Mouse (Mus musculus): ENCODE results near the gene Sec14l2.

Sec14l2 gene

GRCm38 (mm10) chr11:4097091-4097621, 26.1 kb downstream of the Sec14l2 start:
- peak; percentile 46 for DNase-seq

GRCm38 (mm10) chr11:4096054-4096984, 26.9 kb downstream of the Sec14l2 start:
- DNase-seq: peak; percentile 95

- DNase-seq: peak; percentile 81
Observed at GRCm38 (mm10) chr11:4095171-4096053, 27.8 kb downstream of the Sec14l2 start, which contains the start of gene Mtfp1. Gene Mtfp1, minus strand, starts transcription at chr11:4095445.

- peak; percentile 83 for DNase-seq
Observed at GRCm38 (mm10) chr11:4094378-4095170, 28.6 kb downstream of the Sec14l2 start.

GRCm38 (mm10) chr11:4093459-4094377, 29.5 kb downstream of the Sec14l2 start:
- DNase-seq: no peak

- no peak for DNase-seq
Observed at GRCm38 (mm10) chr11:4087267-4087666, 35.9 kb downstream of the Sec14l2 start.

- DNase-seq: no peak
Observed at GRCm38 (mm10) chr11:4086246-4086645, 37.0 kb downstream of the Sec14l2 start.

GRCm38 (mm10) chr11:4083316-4084078, 39.7 kb downstream of the Sec14l2 start:
- DNase-seq: peak; percentile 44

- DNase-seq: peak; percentile 76
Observed at GRCm38 (mm10) chr11:4080219-4080618, 43.0 kb downstream of the Sec14l2 start.

- DNase-seq: no peak
Observed at GRCm38 (mm10) chr11:4078267-4078933, 44.8 kb downstream of the Sec14l2 start.

- DNase-seq: peak; percentile 86
Observed at GRCm38 (mm10) chr11:4076633-4077032, 46.6 kb downstream of the Sec14l2 start.

- DNase-seq: no peak
Observed at GRCm38 (mm10) chr11:4069664-4070063, 53.6 kb downstream of the Sec14l2 start.

- DNase-seq: no peak
Observed at GRCm38 (mm10) chr11:4064627-4065122, 58.5 kb downstream of the Sec14l2 start, which contains the start of gene Sec14l3. Gene Sec14l3, plus strand, starts transcription at chr11:4064841.

- no peak for DNase-seq
Observed at GRCm38 (mm10) chr11:4062981-4063380, 60.2 kb downstream of the Sec14l2 start.

GRCm38 (mm10) chr11:4062523-4062922, 60.7 kb downstream of the Sec14l2 start:
- DNase-seq: no peak

GRCm38 (mm10) chr11:4060866-4061575, 62.2 kb downstream of the Sec14l2 start:
- DNase-seq: no peak

GRCm38 (mm10) chr11:4053586-4053985, 69.6 kb downstream of the Sec14l2 start:
- peak; percentile 80 for DNase-seq

GRCm38 (mm10) chr11:4048438-4048837, 74.8 kb downstream of the Sec14l2 start:
- DNase-seq: no peak

GRCm38 (mm10) chr11:4047766-4048165, 75.4 kb downstream of the Sec14l2 start:
- no peak for DNase-seq

All from thymus, postnatal 4 days (tissue).